Mouse (Mus musculus): Measurements from ENCODE around the gene Tmprss15.

DNA sequence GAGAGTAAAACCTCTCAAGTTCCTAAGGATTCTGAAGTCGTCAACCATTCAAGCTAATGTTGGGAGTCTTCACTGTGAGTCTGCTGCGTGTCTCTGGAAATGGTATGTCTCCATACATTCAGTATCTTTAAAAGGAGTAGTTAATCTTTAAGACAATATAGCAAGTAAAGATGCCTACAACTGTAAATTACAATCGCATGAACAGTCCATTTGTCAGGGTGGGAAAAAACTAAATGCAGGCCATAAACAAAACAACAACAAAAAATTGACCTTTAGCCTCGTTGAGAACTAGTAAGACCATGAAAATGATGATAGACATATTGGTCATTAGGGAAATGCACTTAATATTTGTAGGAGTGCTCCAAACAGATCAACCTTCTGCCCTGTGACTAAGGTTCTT, at the start of gene Tmprss15:
- TF ChIP-seq CTCF (IDR thresholded peaks at IDR 0.05; ENCODE audit: borderline replicate concordance, insufficient read depth, low read length) (no peak), POLR2A (IDR thresholded peaks at IDR 0.05; ENCODE audit: low read depth, low read length) (no peak)
